Mouse (Mus musculus) erythroblast, embryonic 14.5 days (primary cell): ENCODE measurements around the gene Fgf10.

ENCODE experiments used
- GATA1 ChIP-seq: IDR thresholded peaks from 2 replicates; pipeline ENCODE4 v1.6.1; 2012; ENCODE audit warnings: low read length, inconsistent platforms, mixed read lengths
- TAL1 ChIP-seq: IDR thresholded peaks from 3 replicates; pipeline ENCODE4 v1.6.1; 2012; ENCODE audit warnings: low read length, inconsistent platforms, mixed read lengths

- no peak for TF ChIP-seq GATA1
- no peak for TF ChIP-seq TAL1
These were observed 25.5 kb downstream of the Fgf10 start for GRCm38 (mm10) chr13:118695103-118695502.
